Mouse (Mus musculus) left cerebral cortex, postnatal 25 days (tissue): Measurements from ENCODE around the gene Taf12. TPM values are rescaled to one million over a fixed set of nuclear protein-coding genes. Genes with fewer than 3 reads are reported as not detected.

Experiments
- DNase-seq, 2 experiments: peaks; one replicate each; pipeline ENCODE4 v3.0.0; 2022; ENCODE audit warnings: low spot score in 2 of 2, mixed read lengths in 1 of 2
- intact Hi-C: fragments of 180-260 bp; cut with DNase I; formaldehyde crosslinking; loops from one replicate; pipeline ENCODE4 v1.15.1; 2025
- total RNA-seq, 2 experiments: library from RNA; stranded (reverse); gene quantifications; 2 replicates each; pipeline ENCODE4 v1.2.3; 2021

Taf12 gene
- total RNA-seq, 2 experiments from 2014 or later: 19.2 to 22.5 TPM

DNA sequence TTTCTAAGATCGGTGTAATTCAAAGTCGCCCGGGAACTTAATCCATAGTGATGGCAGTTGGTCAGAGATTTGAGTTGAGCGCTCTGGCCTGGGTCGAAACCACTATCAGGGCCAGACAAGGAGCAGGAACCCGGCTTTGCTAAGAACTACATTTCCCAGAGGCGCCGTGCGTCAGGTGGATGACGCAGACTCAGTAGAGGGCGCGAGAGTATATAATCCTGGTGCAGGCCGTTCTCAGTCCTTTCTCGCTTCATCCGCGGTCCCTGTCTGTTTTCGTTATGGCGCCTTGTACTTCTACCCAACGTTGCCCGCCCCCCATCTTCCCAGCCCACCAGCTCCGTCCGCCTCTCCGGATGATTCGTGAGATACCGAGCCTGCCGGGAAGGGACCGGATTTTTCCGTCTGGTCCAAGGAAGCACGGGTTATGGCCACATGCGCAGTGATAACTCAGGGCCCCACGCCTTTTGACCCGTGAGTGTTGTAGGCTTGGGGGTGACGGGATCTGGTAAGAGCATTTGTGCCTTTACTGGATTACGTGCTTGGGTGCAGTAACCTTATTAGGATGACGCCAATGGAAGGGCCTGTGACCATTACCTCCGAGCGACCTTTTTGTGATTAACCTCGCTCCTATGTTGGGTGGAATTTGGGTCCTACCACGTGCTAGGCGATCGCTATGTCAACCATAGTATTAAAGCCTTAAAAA, 34.4 kb downstream of the Taf12 start:
- intact Hi-C loops: loop anchor here (2.0 to 10.0 kb wide), 2 partner anchors 20 to 206 kb away; partner anchors contain the start of genes Sesn2 and Trnau1ap
- DNase-seq: peak; percentile 91 to 95

DNA sequence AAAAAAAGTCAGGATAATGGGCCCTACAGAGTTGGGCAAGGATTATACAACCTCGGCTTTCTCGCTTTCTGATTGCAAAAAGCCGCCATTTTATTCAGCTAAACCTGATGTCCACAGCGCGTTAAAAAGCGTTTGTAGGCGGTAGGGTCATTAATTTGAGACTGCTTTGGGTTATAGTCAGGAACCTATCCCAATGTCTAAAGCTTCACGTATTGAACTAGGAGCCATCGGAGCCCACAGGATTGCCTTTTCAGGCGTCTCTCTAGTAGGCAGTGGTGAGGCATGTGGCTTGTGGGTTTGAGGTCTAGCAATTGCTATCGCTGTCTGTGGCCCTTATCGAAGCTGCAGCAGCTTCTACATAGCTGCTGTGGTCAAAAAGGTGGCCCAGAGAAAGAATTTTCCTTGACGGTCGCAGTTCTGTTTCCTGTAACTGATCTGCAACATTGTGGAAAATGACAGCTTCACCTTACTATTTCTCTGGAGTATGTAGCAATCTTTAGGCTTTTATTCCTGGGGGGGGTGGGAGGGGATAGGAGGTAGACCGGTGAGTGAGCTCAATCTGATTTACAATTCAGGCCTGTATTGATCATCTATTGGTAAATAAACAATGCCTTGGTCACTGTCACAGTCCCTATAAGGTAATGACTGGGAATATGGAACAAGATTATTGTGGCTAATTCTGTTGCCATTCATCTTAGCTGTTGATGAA, 35.1 kb downstream of the Taf12 start:
- intact Hi-C loops: loop anchor here (2.0 to 10.0 kb wide), 2 partner anchors 20 to 206 kb away; partner anchors contain the start of genes Sesn2 and Trnau1ap
- peak; percentile 18 to 37 for DNase-seq

DNA sequence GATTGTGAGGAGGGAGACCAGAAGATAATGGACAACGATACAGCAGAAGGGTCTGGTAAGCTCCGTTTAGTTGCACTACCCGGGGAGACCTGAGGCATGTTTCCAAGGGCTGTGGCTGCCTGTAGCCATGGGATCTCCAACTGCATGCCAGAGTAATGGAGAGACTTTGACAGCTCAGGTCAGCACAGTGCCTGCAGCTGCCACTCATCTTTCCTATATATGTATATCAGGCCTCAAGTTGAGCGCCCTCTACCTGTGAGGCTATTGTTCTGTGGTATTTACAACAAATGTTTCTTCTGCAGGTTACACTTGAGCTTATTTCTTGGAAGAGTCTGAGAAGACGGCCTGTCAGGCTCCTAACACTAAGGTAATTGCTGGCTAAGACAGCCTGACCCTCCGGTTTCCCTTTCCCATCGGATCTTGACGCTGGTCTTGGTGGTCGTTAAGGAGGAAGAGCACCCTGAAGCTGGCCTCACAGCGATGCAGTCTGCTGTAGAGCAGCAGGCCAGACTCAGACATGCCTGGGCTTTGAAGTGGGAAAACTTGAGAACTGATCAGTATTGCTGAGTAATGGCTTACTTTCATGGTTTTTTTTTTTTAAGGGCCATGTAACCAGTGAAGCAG, 35.8 kb downstream of the Taf12 start:
- intact Hi-C loops: loop anchor here (2.0 to 10.0 kb wide), 2 partner anchors 19 to 205 kb away; partner anchors contain the start of genes Sesn2 and Trnau1ap
- peak; percentile 32 to 44 for DNase-seq

DNA sequence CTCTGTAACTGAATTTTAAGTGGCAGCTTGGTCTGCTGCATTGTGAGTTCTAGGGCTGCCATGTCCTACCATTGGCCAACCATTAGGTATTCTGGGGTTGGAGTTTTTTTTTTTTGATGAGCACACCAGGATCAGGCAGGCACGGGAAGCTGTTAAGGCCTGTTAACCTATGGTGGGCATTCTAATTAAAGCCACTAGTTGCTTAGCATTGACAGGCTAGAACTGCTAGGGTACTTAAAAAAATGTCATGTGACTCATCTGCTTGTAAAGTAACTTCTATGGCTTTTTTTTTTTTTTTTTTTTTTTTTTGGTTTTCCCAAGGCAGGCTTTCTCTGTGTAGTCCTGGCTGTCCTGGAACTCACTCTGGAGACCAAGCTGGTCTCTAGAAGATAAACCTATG, 37.0 kb downstream of the Taf12 start:
- intact Hi-C loops: no loop called here
- no peak for DNase-seq

DNA sequence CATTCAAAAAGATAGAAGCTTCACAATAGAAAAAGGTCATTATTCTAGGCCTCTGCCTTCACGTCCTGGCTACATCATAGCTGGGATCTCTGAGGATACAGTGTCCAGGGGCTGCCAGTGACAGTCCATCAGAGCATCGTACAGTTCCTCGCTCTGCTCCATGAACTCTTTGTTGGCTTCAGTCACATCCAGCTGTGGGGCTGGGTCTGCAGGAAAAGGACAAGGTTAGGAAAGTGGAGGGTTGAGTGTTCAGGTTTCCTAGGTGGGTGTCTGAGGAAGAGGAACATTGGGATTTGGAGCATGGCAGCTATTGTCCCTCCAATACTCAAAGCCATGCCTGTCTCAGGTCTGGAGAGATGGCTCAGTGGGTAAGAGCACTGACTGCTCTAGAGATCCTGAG, 37.6 kb downstream of the Taf12 start:
- no peak for DNase-seq
- intact Hi-C loops: no loop called here

DNA sequence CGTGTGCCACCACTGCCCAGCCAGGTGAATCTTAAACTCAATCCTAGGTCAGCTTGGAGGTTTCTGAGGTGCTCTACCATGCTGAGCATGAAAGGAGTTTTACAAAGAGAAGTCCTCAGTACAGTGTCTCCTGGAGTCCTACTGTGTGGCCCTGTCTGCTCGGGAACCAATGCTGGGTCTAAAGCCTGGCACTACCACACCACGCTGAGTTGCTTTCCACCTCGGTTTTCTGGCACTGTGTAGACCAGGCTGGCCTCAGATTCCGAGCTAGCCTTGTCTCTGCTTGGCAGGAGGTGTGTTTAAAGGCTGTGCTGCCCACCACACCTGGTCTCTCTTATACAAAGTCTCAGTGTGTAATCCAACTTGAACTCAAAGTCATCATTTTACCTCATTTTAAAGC, 38.5 kb downstream of the Taf12 start:
- intact Hi-C loops: no loop called here
- no peak for DNase-seq

DNA sequence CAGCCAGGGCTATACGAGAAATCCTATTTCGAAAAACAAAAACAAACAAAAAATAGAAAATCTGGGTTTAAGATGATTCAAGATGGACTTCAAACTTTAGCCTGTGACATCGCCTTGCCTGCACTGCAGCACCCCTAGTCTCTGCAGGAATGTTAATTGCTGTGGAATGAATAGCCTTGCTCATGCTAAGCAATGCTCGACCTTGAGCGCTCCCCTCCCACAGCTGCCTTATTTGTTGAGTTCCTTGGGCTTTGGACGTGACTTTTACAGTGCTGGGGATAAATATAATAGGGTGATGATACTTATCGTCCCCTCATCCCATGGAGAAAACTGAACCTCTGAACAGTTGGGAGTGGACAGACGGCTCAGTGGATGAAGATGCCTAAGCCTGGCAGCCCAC, 41.5 kb downstream of the Taf12 start:
- intact Hi-C loops: no loop called here
- DNase-seq: no peak

DNA sequence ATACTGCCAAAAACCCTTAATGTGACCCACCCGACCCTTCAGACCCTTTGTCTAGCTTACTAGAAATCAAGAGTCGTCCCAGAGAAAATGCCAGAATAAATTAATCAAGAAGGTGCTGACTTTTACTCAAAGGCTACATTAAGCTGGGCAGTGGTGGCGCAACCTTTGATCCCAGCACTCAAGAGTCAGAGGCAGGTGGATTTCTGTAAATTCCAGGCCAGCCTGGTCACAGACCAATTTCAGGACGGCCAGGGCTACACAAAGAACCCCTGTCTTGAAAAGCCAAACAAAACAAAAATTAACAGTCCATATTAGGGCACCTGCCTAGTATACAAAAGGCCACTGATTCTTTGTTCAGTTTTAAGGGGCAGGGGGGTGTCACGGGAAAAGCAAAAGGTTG, 52.3 kb downstream of the Taf12 start:
- DNase-seq: no peak
- intact Hi-C loops: no loop called here

DNA sequence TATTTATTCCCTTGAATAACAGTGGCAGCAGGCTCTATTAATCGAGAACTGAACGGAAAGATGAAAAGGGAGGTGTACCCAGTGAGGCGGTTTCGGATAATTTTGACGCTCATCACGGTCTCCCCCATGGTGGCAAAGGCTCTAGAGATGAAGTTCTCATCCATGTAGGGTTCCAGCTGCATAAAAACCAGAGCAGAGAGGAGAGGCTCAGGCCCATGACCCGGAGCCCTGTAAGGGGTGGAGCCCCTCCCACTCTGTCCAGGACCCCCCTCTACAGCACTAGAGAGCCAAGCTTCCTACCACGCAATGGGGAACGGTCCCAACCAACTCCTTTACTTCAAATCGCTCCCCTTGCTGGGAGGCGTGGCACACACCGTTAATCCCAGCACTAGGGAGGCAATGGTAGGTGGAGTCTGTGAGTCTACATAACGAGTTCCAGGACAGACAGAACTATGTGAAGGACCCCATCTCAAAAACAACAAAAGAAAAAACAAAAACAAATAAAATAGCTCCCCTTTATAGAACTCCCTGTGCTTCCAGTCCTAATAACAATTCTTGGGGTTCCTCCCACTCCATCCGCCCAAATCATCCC, 54.3 kb downstream of the Taf12 start:
- no peak for DNase-seq
- intact Hi-C loops: loop anchor here (2.0 kb wide), 1 partner anchor 20 kb away; no protein-coding TSS in a partner anchor

DNA sequence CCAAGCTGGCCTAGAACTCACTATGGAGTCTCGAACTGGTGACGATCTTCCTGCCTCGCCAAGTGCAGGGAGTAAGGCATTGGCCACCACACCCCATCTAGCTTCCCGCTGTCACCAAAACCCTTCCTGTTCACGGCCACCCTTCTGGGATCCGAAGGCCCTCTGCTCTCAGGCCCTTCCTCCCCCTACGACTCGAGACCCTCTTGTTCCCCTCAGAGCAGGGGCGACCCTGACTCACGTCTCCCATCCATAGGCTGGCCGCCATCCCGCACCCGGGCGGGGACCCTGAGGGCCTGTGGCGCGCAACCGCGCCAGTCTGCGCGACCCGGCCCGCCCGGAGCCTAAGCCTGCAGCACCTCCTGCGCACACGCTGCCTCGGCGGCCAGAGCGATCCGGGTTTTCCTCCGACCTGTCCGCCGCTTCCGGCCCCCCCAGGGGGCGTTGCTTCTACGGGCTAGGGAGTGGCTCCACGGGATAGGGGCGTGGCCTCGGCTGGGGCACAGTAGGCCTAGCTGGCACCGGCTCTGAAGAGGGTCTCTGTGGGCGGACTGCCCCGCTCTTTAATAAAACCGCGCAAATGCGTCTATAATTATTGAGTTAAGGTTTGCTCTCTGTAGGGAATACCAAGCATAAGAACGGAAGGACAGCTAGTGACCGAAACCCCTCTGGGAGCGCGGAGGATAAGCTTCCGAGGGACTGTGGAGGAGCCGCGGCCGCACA, 55.1 kb downstream of the Taf12 start, which contains the start of gene Trnau1ap:
TSS of gene Trnau1ap (minus strand) at position 424 of the 720 bp plus-strand sequence.
- peak; percentile 79 to 84 for DNase-seq
- intact Hi-C loops: loop anchor here (2.0 kb wide), 1 partner anchor 20 kb away; no protein-coding TSS in a partner anchor

DNA sequence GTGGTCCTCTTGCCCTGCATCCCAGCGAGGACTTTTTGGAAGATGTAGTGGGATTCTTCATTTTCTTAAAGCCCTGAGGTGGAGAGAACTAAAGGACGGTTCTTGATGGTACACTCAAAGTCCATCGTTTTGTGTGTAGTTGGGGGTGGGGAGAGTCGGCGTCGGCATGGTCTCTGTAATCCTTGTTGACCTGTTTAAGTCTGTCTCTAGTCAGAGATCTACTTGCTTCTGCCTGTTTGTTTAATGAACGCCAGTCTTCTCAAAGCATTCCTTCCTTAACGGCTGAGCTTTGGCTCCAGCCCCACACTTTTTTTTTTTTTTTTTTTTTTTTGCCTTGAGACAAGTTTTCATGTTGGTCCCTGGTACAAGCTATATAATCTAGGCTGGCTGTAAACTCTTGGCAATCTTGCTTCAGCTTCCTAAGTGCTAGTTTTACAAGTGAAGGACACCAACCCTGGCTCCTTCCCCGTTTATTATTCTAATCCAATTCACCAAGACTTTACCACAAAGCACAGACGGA, 55.7 kb downstream of the Taf12 start:
- no peak for DNase-seq
- intact Hi-C loops: loop anchor here (2.0 kb wide), 1 partner anchor 21 kb away; no protein-coding TSS in a partner anchor

DNA sequence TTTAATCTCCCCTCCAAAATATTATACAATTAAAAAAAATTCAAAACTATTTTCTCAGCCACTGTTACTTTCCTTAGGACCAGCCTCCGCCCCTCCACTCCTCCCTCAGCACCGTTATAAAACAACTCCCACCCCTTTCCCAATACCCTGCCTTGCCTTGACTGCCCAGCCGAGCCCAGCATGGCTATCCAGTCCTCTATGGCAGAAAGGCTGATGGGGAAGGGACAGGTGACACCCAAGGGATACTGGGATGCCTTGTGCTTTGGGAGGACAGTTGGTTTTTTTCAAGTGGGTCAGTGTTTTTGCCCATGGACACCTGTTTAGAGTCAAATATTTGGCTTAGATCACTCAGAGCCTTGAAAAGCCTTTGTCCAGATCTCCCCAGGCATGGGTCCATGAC, 57.8 kb downstream of the Taf12 start:
- no peak for DNase-seq
- intact Hi-C loops: no loop called here

DNA sequence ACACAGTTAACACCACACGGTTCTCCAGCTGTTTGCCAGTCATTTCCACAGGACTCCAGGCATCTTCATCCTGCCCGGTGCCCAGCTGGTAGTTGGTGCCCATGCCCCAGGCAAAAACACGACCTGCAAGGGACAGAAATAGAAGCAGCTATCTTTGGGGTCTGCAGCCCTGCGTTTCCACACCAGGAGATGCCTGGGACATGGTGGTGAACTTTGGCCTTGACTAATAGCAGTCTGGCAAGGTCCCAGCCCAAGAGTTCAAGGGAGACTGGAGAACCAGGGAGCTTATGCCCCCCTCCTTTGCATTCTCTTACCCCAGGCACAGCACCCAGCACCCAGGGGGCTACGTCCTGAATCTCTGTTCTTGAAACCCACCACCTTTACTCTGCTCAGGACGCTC, 58.7 kb downstream of the Taf12 start:
- DNase-seq: no peak
- intact Hi-C loops: no loop called here

DNA sequence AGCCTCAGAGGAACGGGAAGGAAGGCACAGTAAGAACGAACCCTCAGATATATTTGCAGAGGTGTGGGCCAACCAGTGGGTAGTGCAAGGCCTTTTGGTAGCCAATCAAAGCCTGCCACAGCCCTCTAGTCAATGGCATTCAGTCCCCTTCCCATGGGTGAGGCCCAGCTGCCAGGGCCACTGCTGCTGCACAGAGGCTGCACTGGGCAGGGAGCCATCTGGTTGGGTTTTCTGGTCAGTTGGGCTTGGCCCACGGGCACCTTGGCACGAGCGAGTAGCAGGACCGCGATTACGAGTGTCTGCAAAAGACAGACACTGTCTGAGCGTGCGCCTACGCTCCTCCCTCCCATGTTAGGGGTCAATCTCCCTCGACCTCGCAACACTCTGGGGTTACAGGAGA, 64.8 kb downstream of the Taf12 start:
- intact Hi-C loops: no loop called here
- DNase-seq: peak in 1 of 2 experiments; percentile 18

DNA sequence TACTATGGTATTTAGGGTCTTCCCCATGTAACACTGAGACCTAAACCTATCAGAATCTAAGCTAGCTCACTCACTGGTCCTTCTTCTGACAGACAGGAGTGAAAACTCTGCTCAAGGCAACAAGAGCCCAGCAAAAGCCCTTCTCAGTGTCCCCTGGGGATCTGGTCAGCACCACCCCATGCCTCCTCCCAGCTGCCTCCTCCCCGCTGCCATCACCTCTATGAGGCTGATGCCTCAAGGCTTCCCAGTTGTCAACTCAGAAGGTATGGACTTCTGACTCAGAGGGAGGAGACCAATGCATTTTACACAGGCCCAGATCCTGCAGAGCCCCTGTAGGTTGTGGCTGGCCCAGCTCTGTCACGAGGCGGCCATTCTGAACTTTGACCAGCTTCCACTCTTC, 67.3 kb downstream of the Taf12 start:
- intact Hi-C loops: no loop called here

DNA sequence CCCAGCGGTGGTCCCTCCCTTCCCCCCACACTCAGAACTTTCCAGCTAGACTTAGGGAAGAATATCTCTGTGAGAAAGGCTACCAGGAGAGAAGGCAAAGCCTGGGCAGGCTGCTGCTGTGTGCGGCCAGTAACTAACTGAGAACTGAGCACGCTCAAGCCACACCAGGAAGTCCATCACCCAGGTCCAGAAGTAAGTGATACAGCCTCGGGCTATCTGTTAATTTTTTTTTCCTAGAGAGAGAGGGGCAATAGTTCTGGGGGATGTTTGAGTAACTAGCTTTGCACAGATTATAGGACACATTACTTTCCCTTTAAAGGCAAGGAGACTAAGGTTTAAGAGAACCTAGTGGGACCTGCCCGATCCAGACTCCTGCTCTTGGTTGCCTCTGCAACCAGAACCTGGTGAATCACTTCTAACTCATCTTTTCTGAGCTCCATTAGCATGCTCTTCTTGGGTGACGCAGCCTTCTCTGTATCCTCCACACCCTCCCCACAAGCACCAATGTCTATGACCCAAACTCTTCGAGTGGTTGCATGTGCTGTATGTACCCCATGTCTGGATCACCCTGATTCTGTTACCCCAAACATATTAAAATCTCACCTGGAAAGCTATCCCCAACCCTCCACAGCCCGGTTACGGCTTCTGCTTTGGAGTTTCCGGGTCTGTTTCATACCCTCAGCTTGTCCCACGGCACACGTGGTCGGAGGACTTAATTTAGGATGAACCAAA, 70.4 kb downstream of the Taf12 start:
- intact Hi-C loops: loop anchor here (1.0 kb wide), 1 partner anchor 51 kb away; no protein-coding TSS in a partner anchor

More for the DNA sequence above, 67.3 kb downstream of the Taf12 start:
- DNase-seq: no peak

More for the DNA sequence above, 70.4 kb downstream of the Taf12 start:
- DNase-seq: no peak
